Mouse (Mus musculus) urinary bladder, postnatal 10 days (tissue): ENCODE data around the gene Rnls.

Source experiments
- DNase-seq: peaks from one replicate; pipeline ENCODE4 v3.0.0; 2022; ENCODE audit warnings: low spot score

Rnls gene

DNA sequence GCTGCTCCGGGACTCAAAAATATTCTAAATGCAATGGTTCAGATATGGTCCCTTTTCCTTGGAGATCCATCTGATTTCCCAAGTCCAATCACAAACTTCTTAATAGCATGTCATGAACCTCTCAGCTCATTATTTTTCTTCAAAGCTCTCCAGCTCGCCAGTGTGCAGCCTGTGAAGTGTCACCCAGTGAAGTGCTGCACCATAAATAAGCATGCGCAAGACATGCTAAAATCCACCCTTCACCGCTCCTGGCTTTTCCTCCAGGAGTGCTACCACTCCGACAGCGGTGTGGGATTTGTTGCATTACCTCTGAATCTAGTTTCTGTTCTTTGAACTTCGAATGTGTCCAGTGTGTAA is 289.3 kb downstream of the Rnls start:
- DNase-seq = no peak

DNA sequence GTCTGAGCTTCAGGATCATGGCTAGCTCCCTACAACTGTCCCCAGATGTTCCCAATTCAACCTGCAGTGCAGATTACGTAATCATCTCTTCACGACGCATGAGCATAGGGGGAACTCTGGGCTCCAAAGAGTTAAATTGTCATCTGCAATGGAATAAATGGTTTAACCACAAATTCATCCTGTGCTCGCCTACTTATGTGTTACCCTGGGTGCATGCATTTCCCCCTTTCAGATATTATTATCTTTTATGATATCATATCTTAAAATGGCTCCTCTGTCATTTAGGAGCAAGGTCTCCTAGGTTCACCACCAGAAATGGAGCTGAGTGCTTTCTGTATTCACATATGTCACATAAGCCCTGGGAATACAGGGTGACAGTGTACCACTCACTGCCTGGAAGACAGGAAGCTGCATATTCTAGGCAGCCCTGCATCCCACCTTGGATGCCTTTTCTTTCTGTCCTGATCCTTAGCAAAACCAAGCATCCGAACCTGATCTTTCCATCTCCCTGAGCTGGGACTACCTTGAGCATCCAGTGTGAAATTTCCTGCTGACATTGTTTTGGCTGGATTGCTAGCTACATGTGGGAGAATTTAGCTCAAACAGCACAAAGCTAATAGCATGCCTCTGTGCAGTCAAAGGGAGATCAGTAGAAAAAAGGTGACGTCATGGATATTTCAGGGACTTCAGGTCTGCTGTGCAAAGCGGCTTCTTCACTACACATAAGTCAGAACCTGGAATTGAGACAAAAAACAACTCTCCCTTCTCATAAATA is 289.9 kb downstream of the Rnls start:
- DNase-seq = no peak

DNA sequence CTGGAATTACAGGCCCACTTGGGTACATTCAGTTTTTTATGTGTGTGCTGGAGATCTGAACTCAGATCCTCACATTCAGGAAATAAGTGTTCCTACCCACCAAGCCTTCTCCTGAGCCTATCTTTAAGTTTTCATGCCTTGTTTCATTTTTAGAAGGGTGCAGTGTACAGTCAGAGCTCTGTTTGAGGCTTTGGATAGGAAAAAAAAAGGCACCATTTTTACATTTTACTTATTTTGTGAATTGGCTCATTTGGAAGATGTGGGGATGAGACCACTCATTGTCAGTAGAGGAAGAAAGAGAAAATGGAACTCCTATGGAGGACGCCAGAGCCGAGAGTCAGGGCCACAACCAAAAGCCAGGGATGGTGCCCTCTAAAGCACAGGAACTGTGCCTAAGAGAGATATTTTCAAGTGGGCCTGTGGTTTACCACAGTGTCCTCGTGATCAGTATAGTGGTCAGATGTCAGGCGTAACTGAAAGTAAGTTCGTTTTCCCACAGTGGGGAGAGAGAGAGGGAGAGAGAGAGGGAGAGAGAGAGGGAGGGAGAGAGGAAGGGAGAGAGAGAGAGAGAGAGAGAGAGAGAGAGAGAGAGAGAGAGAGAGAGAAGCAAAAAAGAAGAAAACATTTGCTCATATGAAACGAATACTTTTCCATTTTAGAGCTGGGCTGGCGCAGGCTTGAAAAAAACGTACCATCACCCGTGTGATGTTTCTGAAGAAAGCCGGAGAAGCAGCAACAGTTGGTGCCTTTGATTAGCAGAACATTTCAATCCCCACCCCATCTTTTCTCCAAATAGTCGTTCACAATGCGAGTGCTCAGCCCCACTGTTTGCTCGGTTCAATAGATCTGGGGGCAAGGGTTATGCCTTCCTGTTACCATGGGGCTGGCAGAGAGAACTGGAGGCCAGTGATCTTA is 290.7 kb downstream of the Rnls start:
- DNase-seq = no peak

DNA sequence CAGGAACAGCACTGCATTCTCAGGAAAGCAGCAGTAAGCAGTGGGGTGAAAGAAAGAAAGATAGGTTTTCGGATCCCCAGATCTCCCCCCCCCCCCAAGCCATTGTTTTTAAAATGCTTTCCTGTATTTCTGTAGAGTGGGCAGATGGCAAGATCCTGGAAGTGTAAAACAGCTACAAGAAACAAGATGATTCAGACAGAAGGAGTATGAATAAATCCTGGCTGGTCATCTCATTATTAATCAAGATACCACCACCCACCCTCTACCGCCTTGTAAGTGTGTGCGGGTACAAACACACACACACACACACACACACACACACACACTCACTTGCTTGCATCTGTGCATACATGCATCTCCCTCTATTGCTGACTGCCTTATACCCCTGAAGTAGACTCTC is 291.5 kb downstream of the Rnls start:
- no peak for DNase-seq

DNA sequence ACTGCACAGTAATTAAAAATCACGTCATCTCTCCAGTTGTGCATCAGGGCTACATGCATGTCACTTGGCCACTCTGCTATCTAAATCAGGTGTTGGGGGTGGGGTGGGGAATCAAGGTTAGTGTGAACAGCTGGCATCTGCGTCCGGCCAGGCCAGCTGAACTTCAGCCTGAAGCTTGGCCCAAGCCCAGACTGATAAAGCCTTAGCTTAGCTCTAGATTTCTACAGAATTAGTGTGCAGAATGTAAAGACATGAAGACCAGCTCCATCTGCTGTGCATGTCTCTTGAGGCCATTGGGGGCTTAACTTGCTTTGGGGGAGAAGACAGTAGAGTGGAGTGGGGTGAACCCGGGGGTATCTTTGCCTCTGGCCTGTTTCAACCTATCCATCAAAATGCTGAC is 292.1 kb downstream of the Rnls start:
- DNase-seq = no peak

DNA sequence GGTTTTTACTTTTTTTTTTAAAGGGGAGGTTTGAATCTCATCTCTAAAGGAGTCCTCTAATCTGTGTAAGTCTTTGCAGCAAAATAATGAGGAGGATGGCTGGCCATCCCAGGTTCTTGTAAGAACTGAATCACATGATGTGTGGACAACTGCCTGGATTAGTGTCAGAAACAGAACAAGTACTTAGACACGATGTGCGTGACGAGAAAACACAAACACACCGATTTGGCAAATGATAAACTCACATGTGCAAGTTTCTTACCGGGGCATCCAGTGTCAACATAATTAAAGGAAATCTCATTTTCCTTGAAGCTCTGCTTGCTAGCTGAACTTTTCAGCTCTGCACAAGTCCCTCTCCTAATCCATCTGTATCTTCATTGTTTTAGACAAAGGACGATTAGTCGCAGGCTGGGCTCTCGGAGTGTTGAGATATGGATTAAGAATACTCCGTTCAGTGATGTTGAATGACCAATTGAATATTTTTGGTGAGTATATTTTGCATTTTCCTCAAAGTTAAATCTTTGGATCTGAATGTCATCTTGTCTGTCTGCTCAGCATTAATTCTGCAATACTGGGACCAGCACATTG is 292.8 kb downstream of the Rnls start:
- DNase-seq = no peak

DNA sequence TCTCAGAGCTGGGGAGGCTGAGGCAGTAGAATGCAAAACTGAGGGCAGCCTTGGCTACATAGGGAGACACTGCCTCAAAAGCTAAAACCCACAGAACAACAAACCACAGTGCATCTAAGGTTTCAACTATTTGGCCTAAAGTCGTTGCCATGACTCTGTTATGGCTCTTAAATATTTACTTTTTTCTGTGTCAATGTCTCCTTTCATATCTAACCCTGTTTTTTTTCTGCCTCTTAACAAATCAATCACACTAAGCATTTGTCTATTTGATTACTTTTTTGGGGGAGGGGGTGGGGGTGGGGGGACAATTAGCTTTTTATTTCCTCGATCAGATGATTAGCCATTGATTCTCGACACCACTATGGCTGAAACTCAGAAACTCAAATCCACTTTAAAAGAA is 294.4 kb downstream of the Rnls start:
- no peak for DNase-seq

DNA sequence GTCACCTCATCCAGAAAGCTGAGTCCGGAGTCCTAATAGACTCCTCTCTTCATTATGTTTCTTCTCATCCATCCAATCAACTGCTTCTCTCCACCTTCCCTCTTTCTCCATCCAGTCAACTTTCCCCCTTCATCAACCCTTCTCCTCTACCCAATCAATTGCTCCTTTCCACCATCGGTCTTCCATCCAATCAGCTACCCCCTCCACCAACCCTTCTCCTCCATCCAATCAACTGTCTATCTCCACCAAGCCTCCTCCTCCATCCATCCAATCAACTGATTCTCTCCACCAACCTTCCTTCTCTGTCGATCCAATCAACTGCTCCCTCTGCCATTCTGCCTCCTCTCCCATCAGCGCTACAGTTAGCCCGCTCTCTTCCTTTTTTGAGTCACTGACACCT is 295.5 kb downstream of the Rnls start:
- DNase-seq = no peak

DNA sequence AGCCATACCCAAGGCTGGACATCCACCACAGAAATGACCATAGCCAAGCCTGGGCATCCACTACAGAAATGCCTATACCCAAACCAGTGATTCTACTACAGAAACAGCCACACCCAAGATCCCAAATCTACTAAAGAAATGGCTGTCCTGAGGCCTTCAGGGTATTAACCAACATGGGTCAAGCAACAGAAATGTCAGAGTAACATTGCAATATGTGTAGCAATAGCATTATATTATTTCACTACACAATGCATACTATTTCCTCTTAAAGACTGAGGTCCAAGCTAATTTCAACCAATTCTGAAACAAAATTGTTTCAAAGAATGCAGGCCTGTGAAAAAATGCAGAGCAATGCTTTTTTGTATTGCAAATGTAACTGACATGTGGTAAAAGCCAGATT is 299.5 kb downstream of the Rnls start:
- DNase-seq = no peak

DNA sequence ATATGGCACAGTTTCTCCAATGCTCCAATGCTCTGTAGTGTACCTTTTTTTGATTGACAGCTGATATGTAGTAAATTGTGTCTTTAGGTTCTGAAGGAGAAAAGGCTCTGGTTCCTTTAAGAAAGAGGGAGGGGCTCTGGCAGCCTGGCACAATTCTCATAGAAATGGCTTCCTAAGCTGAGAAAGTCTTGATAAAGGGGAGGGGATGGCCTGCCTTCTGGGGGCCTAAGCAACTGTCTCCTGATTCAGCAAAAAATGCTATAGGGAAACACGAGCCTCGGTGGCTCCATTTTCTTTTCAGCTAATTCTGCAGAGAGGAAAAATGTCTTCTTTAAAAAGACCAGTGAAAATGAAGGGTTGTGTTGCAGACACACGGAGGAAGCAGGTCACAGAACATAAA is 300.8 kb downstream of the Rnls start:
- DNase-seq = no peak

DNA sequence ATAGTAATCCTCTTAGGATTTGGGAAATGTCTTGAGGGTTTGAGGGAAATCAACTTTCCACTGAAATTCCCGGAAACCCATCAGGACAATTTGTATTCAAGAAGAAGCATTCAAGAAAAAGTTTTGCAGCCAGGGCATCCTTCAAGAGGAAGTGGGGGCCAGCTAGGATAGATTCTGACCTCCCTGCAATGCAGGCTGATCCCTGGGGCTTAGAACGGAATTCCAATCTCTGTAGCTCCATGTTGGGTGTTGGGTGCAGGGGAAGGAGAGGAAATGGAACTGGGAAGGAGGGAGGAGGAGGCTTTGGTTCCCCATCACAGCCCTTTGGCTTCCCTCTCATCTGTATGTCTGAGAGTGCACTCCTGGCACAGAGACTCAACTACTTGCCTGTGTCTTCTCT is 303.2 kb downstream of the Rnls start:
- no peak for DNase-seq

DNA sequence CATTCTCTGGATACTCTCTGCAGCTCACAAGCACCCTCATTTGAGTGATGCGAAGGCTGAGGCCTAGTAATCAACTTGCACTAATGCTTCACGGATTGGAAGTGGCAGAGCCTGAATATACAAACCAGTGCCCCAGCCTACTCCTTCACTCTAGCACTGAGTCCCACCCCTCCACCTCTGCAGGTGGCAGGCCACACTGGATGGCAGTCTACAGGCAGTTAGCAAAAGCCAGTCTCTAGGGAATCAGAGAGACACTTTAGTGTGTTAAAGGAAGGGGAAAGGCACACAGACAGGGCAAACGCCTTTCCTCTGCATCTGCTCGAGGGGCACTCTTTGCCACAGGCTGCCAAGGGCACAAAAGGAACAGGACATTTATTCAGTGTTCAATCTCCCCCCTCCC is 304.1 kb downstream of the Rnls start:
- no peak for DNase-seq
